In genomic region chr7:127708207-127709078, GRCm38 (mm10) we compare ENCODE assay signal across 8 mouse cellular contexts. TPM values are rescaled to one million over a fixed set of nuclear protein-coding genes. Genes with fewer than 3 reads are reported as not detected.
DNase-seq lines count a peak whose midpoint lies in the region; ATAC-seq and TF ChIP-seq lines count a peak whose summit lies in the region.

Gene Bcl7c (minus strand): TSS chr7:127708933.

- H3K27me3 ChIP-seq in kidney, embryonic 14.5 days (ENCODE audit: control insufficient read depth, insufficient read depth, low read length): no peaks in the 10 kb centered on the region

- peak; percentile 87 for ATAC-seq in kidney, embryonic 14.5 days (ENCODE audit: low FRiP score, low TSS enrichment)

- H3K4me1 ChIP-seq in embryonic fibroblast, embryonic 13.5 days (ENCODE audit: control insufficient read depth, insufficient read depth, low read length): peaks cover 4% of the 10 kb centered on the region; the same call in 1 of the 2 replicates
- peaks cover 38% of the 10 kb centered on the region for H3K4me1 ChIP-seq in kidney, embryonic 14.5 days (ENCODE audit: control insufficient read depth, insufficient read depth, low read length)

- under 1% methylated on average over 68 of the region's 90 CpGs for WGBS in kidney, embryonic 14.5 days

- H3K4me2 ChIP-seq in kidney, embryonic 14.5 days (replicated peaks; ENCODE audit: low read depth, low read length): peak within 1 kb of the TSS; percentile 67

- DNase-seq in CD4-positive helper T cell, adult 2 months (ENCODE audit: low read depth, low spot score): peak; percentile 84
- peak; percentile 92 for DNase-seq in brain, adult 2 months (ENCODE audit: low read depth, low spot score)
- DNase-seq in heart, adult 9 months (ENCODE audit: low spot score in 2 of 2): peak; percentile 91 to 92
- DNase-seq in liver: peak; percentile 91
- peak; percentile 42 to 68 for DNase-seq in monocyte, adult 2 months (ENCODE audit: low read depth in 1 of 2, low spot score in 2 of 2)
- DNase-seq in spleen, postnatal 14 days (ENCODE audit: low spot score in 2 of 2): peak; percentile 77 to 82

- H3K9me3 ChIP-seq in kidney, embryonic 14.5 days (ENCODE audit: control insufficient read depth, low read length): no peaks in the 10 kb centered on the region

- H3K4me3 ChIP-seq in embryonic fibroblast, embryonic 13.5 days (ENCODE audit: insufficient read depth, low read length): peak within 1 kb of the TSS; percentile 43
- H3K4me3 ChIP-seq in kidney, embryonic 14.5 days (ENCODE audit: low read length): peak within 1 kb of the TSS; percentile 70

- H3K9ac ChIP-seq in kidney, embryonic 14.5 days (ENCODE audit: low read depth, low read length): peak within 1 kb of the TSS; percentile 82

- TF ChIP-seq POLR2A in embryonic fibroblast, embryonic 13.5 days (IDR thresholded peaks at IDR 0.05; ENCODE audit: low read depth, low read length): peak; percentile 57

- H3K27ac ChIP-seq in embryonic fibroblast, embryonic 13.5 days (ENCODE audit: insufficient read depth, low read length): peak within 1 kb of the TSS; percentile 89
- H3K27ac ChIP-seq in kidney, embryonic 14.5 days (ENCODE audit: low read depth, low read length): peak within 1 kb of the TSS; percentile 98

- TF ChIP-seq CTCF in embryonic fibroblast, embryonic 13.5 days (IDR thresholded peaks at IDR 0.05; ENCODE audit: borderline replicate concordance, insufficient read depth, low read length): peak; percentile 60

- peaks cover 33% of the 10 kb centered on the region for H3K36me3 ChIP-seq in kidney, embryonic 14.5 days (ENCODE audit: control insufficient read depth, insufficient read depth, low read length)

RNA-seq across cellular contexts. Expression of gene Bcl7c, which starts in this region (rescaled TPM):
- 53.2 and 57.0 TPM in 2 replicates for polyA plus RNA-seq in embryonic fibroblast, embryonic 13.5 days (2011; ENCODE audit: insufficient read length, low read depth, missing spikeins)
- 65.9 and 79.1 TPM in 2 replicates for polyA plus RNA-seq in kidney, embryonic 14.5 days (2014; fragmentation: Nextera tagmentation; extraction: Ambion mirVana)

Comparison
In these comparisons a context has a peak if more than half of its experiments do, and no peak if none do; other contexts are left out.
1. Peak in every context shown above with its lines: DNase-seq, ATAC-seq, H3K4me3 ChIP-seq and H3K27ac ChIP-seq.